Mouse (Mus musculus) large intestine, adult 2 months (tissue): ENCODE measurements at regions not wholly inside any gene's neighbourhood (a gene's known extent, or its start where the extent isn't known, plus 50 kb on each side); places are given as distances from the start of the nearest gene placed in this dataset.

Experiments used
- DNase-seq: peaks from one replicate; pipeline ENCODE4 v3.0.0-alpha.2; 2012; ENCODE audit warnings: low read depth, low spot score
- WGBS: fragments of 180-500 bp; shearing (Covaris S2); methylation state at CpG from one replicate; pipeline ENCODE4 v1.1.7; 2018; 5-methylcytosine and 5-hydroxymethylcytosine counted together

- no peak for DNase-seq
- 67% methylated on average over 6 of the region's 6 CpGs for WGBS
These were observed 253.8 kb downstream of the Ankrd50 start for GRCm38 (mm10) chr3:38230796-38231195.

- WGBS: 83% methylated on average over 5 of the region's 5 CpGs
- DNase-seq: no peak
These were observed 255.0 kb downstream of the Ankrd50 start for GRCm38 (mm10) chr3:38229686-38230085.

- DNase-seq: no peak
- WGBS: 75% methylated on average over 10 of the region's 10 CpGs
These were observed 255.6 kb downstream of the Ankrd50 start for GRCm38 (mm10) chr3:38229051-38229450.

- WGBS: 11% methylated on average over 6 of the region's 6 CpGs
- DNase-seq: no peak
These were observed 257.0 kb downstream of the Ankrd50 start for GRCm38 (mm10) chr3:38227596-38227995.

DNA sequence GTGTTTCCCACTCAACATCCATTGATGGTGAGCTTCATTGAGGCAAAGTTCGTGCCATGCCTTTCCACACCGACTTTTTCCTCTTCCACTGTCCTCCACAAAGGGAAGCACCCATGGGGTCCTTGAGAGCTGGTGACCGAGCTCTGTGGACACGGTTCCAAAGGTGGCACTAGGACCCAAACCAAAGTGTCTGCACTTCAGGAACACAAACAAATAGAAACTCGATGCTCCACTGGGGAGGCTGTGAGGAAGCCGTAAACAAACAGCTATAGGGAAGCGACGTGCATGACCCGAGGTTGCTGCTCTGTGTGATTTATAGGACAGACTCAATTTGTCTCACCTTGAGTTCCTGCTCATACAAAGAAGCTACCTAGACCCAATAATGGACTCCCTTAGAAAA, 257.5 kb downstream of the Ankrd50 start:
- WGBS: 55% methylated on average over 9 of the region's 9 CpGs

DNA sequence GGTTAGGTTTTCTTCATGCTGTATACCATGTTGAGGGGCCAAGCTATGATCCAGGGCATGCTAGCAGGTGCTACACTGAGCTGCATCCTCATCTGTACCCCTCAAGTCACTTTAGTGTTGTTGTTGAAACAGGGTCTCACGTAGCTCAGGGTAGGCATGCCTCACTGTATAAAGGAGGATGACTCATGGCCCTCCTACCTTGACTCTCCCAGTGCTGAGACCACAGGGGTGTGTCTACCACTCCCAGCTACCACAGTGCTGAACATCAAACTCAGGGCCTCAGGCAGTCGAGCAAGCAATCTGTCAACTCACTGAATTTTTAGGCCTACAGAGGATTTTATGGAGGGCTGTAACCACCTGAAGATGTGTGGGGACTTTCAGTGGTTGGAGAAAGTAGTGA, 258.5 kb downstream of the Ankrd50 start:
- WGBS: 28% methylated on average over 2 of the region's 2 CpGs
- DNase-seq: no peak

More for the DNA sequence above, 257.5 kb downstream of the Ankrd50 start:
- DNase-seq: no peak

GRCm38 (mm10) chr3:38221834-38222215, 262.8 kb downstream of the Ankrd50 start:
- no peak for DNase-seq
- WGBS: 73% methylated on average over 8 of the region's 8 CpGs

DNA sequence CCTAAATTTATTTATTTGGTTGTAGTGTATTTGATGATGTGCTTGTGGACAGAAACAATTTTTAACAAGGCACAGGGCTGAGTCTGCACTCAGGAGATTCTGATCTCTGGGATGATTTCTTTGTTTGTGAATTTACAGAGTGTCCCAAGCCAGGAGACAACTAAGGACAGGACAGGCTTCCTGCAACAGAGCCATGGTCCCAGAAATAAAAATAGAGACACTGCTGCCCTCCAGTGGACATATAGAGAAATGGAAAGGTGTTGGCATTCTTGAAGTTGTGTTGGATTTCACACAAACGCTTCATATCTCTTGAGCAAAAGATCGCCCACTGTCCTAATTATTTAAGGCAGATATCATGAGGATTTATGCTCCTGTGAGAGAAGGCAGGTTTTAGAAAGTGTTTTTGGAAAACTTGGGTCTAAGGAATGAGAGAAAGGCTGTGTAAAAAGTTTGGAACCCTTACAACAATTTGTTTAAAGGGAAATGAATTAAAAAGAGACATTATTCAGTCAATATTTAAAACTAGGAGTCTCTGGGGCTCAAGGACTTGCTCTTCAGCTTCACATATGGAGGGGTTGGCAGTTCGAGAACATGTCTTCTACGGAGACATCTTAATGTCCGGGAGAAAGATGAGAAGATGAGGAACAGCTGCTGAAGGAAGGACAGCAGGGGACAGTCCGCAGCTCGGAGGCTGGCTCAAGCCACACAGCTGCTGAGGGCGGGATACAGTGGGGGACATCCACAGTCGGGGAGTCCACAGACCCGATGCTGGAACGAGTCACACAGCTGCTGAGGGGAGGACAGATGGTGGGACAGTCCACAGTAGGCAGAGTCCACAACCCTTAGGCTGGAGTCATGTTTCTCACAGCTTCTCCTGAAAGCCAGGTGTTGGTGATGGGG, 263.5 kb downstream of the Ankrd50 start:
- 45% methylated on average over 11 of the region's 11 CpGs for WGBS
- peak; percentile 36 for DNase-seq

- WGBS: 78% methylated on average over 3 of the region's 3 CpGs
- no peak for DNase-seq
These were observed 275.6 kb downstream of the Ankrd50 start for GRCm38 (mm10) chr3:38209081-38209480.

- DNase-seq: no peak
- 88% methylated on average over 1 of the region's 1 CpGs for WGBS
These were observed 276.8 kb downstream of the Ankrd50 start for GRCm38 (mm10) chr3:38207867-38208266.

DNA sequence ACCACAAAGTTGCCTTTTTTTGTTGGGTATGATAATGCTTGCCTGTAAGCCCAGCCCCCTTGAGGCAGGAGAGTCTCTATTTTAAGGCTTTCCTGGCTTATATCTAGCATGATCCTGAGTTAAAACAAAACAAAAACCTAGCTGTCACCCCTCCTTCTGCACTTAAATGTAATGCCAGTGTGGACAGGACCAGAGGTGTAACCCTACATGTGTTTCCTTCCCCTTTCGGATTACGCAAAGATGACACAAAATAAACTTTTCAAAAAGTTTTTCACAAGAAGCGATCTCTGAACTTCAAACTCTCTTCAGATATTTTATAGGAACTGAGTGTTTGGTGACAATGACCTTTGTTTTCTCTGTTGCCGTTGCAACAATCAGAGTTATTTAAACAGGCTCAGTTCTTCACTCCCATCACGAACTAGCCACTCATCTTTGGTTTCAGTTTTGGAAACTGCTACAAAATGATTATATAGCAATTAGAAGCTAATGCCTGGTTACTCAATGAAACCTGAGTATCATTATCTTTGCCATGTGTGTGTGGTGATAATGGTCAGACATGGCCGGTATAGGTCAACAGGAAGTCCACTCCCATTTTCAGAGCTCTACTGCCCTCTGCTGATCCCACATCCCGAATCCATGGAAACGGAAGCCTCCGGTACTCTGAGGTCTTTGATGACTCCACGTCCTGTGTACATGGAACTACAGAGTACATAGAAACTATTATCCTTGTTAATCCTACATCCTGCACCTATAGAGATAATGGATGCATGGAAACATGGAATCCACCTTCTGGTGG, 282.6 kb downstream of the Ankrd50 start:
- WGBS: 38% methylated on average over 10 of the region's 10 CpGs

DNA sequence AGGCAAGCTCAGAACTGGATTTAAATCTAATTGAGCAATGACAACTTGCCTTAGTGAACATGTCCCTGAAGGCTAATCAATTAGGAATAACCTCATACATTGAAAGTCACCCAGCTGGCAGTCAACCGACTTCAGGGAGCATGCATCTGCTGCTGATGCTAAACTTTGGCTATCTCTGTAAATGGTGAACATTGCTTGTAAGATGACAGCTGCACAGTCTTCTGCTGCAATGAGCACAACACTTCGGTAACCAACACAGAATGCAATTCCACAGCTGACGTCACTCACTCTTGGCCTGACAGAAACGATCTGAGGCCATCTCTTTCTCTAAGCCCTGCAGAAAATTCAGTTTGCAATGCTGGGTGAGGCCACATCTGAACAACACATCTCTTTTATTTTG, 290.6 kb downstream of the Ankrd50 start:
- 73% methylated on average over 4 of the region's 4 CpGs for WGBS
- DNase-seq: no peak

More for the DNA sequence above, 282.6 kb downstream of the Ankrd50 start:
- peak; percentile 38 for DNase-seq

- WGBS: 74% methylated on average over 3 of the region's 3 CpGs
These were observed 297.2 kb downstream of the Ankrd50 start for GRCm38 (mm10) chr3:38187406-38187896.

DNA sequence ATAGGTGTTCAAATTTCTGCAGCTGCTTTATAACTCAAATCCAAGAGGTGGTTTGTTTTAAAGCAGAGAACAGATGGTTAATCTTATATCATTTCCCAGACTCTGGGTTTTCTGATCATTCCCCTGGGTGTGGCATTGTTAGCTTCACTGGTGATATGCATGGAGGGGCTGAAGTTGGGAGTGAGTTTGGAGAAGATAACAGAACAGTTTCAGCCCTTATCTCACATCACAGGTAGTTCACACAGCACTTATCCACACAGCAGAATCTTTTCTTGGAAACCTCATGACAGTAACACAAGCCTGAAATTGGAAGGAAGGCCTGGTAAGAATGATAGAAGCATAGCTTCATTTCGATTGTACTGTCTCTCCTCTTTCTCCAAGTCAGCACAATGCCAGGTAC, 298.1 kb downstream of the Ankrd50 start:
- DNase-seq: no peak
- 83% methylated on average over 1 of the region's 1 CpGs for WGBS

More at GRCm38 (mm10) chr3:38187406-38187896, 297.2 kb downstream of the Ankrd50 start:
- DNase-seq: no peak

DNA sequence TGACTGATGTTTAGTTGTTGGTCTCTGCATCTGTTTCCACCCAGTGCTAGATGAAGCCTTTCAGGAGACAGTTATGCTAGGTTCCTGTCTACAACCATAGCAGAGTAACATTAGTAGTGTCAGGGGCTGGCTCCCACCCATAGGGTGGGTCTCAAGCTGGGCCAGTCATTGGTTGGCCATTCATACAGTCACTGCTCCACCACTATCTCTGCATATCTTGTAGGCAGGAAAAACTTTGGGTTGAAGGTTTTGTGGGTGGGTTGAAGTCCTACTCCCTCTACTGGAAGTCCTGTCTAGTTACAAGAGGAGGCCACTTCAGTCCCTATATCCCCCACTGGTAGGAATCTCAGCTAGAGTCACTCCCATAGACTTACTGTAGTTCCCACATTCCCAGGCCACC, 306.3 kb downstream of the Ankrd50 start:
- no peak for DNase-seq

GRCm38 (mm10) chr3:38175946-38176345, 308.7 kb downstream of the Ankrd50 start:
- no peak for DNase-seq
- WGBS: 61% methylated on average over 12 of the region's 12 CpGs

GRCm38 (mm10) chr3:38174735-38175280, 309.8 kb downstream of the Ankrd50 start:
- DNase-seq: no peak
- WGBS: 78% methylated on average over 8 of the region's 8 CpGs

DNA sequence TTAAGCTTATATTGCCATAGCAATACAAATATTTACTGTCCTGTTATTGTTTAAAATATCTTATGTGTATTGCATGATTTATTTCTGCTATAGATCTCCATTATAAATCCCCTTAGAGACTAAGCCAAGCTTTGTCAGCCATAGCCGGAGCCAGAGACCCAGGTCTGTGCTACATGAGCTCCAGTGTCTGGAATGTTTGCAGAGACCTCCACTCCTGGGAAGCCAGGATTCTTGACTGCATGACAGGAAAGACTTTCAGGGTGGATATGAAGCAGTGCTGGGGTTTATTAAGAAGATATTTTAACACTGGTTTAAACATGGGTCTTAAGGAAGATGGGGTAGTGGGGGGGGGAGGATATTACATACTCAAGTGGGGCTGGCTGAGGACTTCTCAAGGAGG, 332.2 kb downstream of the Ankrd50 start:
- WGBS: 73% methylated on average over 1 of the region's 1 CpGs
- no peak for DNase-seq

DNA sequence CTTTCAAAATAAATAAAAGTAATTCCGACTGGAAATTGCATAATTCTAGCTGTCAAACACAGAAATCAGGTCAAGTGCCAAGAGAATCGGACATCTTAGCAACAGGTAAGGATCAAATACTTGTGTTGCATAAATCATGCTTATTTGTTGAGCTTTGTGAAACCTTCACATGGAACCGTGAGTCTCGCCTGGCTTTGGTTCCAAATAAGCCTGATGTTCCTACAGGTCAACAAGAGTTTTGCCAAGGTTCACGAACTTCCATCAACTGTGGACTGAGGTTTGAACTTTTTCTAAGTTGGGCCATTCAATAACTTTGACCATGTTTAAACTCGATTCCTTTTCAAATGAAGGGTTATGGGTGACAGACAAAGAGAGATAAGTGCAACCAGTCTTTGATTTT, 332.8 kb downstream of the Ankrd50 start:
- 71% methylated on average over 6 of the region's 6 CpGs for WGBS
- DNase-seq: no peak

- 85% methylated on average over 2 of the region's 2 CpGs for WGBS
- no peak for DNase-seq
These were observed 338.0 kb downstream of the Ankrd50 start for GRCm38 (mm10) chr3:38146663-38147062.
